Mouse (Mus musculus) regulatory T cell (primary cell): ENCODE data around the gene Hbp1.

ENCODE experiments used
- in situ Hi-C: fragments of 300-600 bp; cut with MboI, MseI; formaldehyde crosslinking; loops from one replicate; pipeline ENCODE4 v1.15.1; 2025; ENCODE audit warnings: high pct_unique_total_duplicates

Gene Hbp1

GRCm38 (mm10) chr12:31955843-31956242, 5.5 kb upstream of the Hbp1 start:
- in situ Hi-C loops: loop anchor here (25.0 kb wide), 1 partner anchor 431 kb away; the partner anchor contains the start of gene Ccdc71l

GRCm38 (mm10) chr12:31950659-31951031, 310 bp upstream of the Hbp1 start:
- in situ Hi-C loops: loop anchor here (25.0 kb wide), 1 partner anchor 437 kb away; the partner anchor contains the start of gene Ccdc71l

DNA sequence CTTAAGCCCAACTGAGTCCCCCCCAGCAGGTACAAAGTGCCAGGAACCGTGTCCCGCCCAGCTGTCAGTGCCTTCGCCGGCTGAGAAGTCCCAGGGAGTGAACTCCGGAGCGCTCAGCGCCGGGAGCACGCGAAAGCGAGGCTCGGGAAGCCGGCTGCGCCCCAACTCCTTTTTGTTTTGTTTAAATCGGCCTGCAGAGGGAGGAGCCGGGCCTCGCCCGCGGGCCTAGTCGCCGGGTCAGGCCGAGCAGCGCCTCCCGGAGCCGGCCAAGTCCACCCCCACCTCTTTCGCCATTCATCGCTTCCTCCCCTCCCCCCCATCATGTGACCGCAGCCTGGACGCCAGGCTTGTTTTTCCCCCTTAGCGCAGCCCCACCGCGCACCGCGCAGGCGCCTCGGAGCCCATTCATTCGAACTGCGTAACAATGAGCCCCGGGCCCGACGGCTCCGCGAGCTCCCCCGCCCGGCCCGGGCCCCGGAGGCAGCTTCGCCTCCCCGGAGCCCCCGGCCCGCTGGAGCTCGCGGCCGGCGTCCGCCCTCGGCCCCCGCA, 1.1 kb downstream of the Hbp1 start:
- in situ Hi-C loops: loop anchor here (10.0 kb wide), 1 partner anchor 294 kb away; the partner anchor contains the start of genes Cog5 and Dus4l

DNA sequence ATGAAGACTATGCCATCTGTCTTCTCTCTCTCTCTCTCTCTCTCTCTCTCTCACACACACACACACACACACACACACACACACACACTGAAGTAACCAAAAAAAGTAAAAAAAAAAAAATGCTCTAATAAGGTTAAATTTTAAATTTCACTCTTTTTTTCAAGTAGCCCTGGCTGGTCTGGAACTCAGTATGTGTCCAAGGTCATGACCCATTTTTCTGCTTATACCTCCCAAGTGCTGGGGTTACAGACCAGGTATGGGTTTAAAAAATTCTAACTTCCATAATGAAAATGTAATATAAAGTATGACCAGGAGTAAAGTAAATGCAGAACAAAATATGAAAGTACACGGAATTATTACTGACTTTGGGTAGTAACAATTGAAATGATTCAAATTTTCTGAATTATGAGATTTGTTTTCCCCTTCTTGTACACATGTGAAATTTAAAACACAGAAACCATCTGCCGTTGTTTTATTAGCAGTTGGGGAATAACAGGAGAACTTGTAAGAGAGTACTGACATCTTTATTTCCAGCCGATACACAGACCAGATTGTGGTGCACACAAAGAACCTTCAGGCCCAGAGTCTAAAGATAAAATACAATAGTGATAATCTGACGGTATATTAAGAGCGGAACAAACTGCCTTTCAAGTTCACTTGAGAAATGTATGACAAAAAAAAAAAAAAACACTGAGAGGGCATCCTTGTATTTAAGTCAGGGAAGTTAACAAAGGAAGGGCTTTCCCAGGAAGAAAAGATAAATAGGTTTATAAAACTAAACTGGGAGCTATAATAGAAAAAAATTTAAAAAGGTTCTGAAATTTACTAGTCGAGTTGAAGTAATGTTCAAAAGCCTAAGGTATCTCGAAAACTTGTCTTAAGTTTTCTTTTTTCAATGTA, 2.0 kb downstream of the Hbp1 start:
- in situ Hi-C loops: loop anchor here (10.0 kb wide), 1 partner anchor 294 kb away; the partner anchor contains the start of genes Cog5 and Dus4l

- in situ Hi-C loops: loop anchor here (10.0 kb wide), 1 partner anchor 293 kb away; the partner anchor contains the start of genes Cog5 and Dus4l
Observed at GRCm38 (mm10) chr12:31947476-31947875, 2.9 kb downstream of the Hbp1 start.

DNA sequence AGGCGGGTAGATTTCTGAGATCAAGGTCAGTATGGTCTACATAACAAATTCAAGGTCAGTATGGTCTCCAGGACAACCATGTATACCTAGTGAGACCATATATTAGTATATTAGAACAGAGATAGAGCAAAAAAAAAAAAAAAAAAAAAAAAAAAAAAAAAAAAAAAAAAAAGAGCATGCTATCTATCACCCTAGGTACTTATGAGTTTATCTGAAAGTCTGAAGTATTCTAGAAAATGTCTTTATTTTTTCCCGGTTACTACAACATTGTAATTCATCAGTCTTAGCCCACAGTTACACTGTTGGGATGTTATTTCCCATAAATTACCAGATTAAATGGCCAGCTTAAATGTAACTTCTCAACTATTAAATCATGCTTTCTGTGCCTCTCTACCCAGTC, 5.9 kb downstream of the Hbp1 start:
- in situ Hi-C loops: loop anchor here (10.0 kb wide), 1 partner anchor 290 kb away; the partner anchor contains the start of genes Cog5 and Dus4l

DNA sequence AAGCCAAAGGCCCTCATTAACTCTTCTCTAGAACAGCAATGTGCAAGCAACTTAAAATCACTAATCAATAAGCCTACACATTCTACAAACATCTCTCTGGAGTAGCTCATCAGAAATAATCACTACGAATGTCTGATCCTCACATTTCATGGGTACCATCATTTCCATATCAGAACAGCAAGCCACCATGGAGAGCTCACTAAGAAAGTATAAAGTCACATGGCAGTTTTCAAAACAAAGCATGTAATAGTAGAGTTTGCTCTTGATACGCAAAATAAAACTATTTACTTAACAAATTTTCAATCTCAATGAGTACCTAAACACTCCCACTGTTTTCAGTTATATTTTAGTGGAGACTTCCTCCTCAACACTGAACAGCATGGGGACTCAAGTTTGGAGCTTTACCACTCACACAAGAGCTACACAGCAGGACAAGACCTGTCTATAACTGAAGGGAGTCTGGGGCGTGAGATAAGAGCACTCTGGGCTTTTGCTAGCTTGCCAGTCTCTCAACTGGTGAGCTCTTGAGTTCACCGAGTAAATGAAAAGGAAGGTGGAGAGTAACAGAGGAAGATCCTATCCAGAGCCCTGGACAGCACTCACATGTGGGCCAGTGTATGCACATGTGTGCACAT, 7.2 kb downstream of the Hbp1 start:
- in situ Hi-C loops: loop anchor here (10.0 kb wide), 1 partner anchor 288 kb away; the partner anchor contains the start of genes Cog5 and Dus4l

DNA sequence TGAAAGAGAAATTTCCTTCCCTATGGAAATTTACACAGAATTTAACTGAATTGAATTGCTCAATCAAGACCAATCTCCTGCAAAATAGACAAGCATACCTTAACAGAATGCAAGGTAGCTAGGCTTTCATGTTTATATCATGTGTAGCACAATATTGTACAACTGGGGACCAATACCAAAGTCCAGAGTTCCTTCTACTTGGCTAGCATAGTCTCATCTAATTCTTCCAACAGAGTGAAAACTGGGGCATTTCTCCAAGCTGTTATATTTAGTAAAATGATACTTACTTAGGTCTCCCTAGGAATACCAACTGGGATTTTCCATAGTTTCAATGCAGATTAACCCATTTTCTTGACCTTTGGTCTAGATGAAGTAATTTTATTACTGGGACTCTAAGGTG, 11.3 kb downstream of the Hbp1 start:
- in situ Hi-C loops: no loop called here

DNA sequence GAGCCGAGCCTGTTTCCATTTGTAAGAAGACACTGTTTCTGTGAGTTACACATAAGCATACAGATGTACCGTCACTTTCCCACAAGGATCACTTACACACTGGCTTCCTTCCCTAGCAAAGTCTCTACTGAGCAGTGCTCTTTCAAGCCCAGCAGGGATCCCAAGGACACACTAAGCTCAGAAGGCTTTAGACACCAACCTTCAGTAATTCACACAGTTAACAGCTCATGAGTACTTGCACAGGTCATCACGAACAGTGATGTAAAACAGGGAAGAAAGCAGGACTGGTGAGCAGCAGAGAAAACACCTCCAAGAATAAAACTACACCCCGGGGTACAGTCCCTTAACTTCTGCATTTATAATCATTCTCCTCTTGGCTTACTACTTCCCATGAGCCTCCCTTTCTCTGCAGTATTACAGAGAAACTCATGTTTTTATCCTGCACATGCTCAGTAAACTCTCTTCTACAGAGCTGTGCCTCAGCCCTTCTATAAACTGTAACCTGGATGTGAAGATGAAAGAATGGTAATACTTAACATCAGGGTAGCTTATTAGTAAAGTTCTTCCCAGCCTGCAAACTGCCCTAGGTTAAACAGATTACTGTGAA, 11.8 kb downstream of the Hbp1 start:
- in situ Hi-C loops: no loop called here

GRCm38 (mm10) chr12:31937613-31938012, 12.7 kb downstream of the Hbp1 start:
- in situ Hi-C loops: no loop called here

DNA sequence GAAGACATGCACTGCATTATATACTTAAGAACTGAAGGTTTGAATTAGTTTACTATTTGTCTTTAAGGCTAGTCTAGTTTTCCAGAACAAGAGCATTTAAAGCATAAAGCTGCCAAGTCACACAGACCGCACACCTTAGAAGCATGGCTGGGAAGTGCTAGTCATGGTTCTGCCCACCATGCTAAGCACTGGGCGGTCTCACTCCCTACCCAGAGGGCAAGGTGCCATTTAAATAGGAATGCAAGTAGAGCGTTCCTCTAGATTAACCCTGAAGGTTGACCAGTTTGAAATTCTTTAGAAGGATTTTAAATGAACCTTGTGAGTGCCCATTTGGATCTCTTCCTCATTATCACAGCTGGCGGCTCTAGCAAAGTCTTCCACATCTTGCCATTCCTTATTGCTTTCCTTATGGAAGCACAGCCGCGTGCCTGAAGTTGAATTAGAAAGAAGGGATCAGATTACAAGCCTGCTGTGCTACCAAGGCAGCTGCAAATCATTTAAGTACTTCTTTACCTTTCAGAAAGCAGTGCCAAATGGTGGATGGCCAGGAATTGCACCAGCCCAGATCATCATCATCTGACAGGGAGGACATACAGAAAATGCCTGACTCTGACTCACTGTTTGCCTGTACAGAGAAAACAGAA, 13.6 kb downstream of the Hbp1 start:
- in situ Hi-C loops: no loop called here

- in situ Hi-C loops: no loop called here
Observed at GRCm38 (mm10) chr12:31931818-31932217, 18.5 kb downstream of the Hbp1 start.

- in situ Hi-C loops: loop anchor here (5.0 kb wide), 1 partner anchor 416 kb away; no protein-coding TSS in a partner anchor
Observed at GRCm38 (mm10) chr12:31928498-31928897, 21.8 kb downstream of the Hbp1 start.

- in situ Hi-C loops: loop anchor here (5.0 kb wide), 1 partner anchor 414 kb away; no protein-coding TSS in a partner anchor
Observed at GRCm38 (mm10) chr12:31926661-31927061, 23.7 kb downstream of the Hbp1 start.

DNA sequence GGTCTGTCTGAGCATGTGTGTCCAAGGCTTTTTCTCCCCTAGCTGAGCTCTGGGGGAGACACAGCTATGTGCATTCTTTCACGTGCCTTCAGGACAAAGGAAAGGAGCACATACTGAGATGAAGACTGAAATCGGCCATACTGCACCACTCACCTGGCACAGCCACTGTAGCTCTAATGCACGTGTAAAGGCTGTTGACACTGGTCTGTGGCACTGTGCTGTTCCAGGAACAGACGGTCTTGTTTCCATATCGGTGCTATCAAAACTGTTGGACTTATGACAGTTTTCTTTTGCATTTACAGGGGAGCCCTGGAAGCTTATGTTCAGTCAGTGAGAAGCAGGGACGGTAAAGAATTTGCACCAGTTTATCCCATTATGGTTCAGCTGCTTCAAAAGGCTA, 25.0 kb downstream of the Hbp1 start:
- in situ Hi-C loops: loop anchor here (5.0 kb wide), 1 partner anchor 413 kb away; no protein-coding TSS in a partner anchor

GRCm38 (mm10) chr12:31924135-31924534, 26.2 kb downstream of the Hbp1 start:
- in situ Hi-C loops: loop anchor here (5.0 kb wide), 1 partner anchor 37 kb away; no protein-coding TSS in a partner anchor

GRCm38 (mm10) chr12:31920464-31921405, 29.6 kb downstream of the Hbp1 start:
- in situ Hi-C loops: loop anchor here (5.0 kb wide), 1 partner anchor 33 kb away; no protein-coding TSS in a partner anchor

DNA sequence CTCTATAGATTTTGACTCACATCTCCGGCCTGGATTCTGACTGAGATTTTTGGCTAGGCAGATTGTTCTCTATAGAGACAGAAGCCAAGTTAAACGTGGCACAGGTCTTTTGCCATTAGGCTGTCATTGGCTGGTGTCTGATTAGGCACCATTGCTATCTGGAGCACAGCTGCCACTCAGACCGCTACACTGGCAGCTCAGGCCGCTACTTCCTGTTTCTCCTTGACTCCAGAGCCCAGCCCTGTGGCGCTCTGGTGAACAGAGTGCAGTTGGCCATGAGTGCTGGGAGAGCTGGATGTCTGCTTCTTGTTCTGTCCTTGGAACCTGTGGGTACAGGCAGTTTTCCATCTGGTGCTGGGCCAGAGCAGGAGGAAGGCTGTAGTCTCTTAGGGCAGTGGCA, 33.1 kb downstream of the Hbp1 start:
- in situ Hi-C loops: no loop called here

DNA sequence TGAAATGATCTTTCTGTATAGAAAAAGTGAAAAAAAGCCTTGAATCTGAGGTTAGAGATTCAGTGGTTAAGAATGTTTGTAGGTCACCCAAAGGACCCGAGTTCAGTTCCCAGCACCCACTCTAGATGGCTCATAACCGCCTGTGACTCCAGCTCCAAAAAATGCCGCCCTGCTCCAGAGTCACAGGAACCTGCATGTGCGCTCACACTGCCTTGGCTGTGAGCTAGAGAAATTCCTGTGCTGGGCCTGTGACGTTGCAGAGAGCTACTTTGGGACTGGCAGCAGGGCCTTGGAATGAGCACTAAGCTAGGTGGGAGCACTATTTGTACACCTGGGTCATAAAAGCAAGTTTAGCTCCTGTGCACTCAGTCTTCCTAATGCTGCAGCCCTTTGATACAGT, 33.6 kb downstream of the Hbp1 start:
- in situ Hi-C loops: no loop called here

DNA sequence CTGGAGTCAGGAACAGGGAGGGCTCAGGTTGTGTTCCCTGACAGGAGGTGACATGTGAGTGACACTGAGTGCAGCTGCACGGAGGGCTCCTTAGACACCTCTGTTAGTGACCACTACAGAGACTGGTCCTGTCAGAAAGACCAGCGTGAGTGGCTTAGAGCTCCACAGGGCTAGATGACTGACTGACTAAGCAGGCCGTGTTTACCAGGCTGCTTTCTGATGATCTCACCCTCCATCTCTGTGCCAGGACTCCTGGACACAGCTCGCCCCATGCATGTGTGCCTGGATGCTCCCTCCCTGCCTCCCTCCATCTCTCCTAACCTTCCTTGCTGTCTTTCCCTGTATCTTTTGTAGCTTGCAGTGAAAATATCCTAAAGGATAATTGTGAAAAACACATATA, 36.7 kb downstream of the Hbp1 start:
- in situ Hi-C loops: no loop called here
